Mouse (Mus musculus) cerebellum, adult 11 months (tissue): ENCODE data around the gene Gpbp1l1.

Experiments used
- DNase-seq: peaks from one replicate; pipeline ENCODE4 v3.0.0; 2022

Gpbp1l1 gene

GRCm38 (mm10) chr4:116638821-116639220, 81.4 kb downstream of the Gpbp1l1 start:
- DNase-seq = no peak

- no peak for DNase-seq
These were observed 84.6 kb downstream of the Gpbp1l1 start for GRCm38 (mm10) chr4:116642071-116642470.
